Mouse (Mus musculus): ENCODE measurements at regions not wholly inside any gene's neighbourhood (a gene's known extent, or its start where the extent isn't known, plus 50 kb on each side); places are given as distances from the start of the nearest gene placed in this dataset.
A peak's percentile ranks its signal among the peaks of the same experiment; 100 is the strongest.

- DNase-seq = no peak
Measured at GRCm38 (mm10) chr13:85570886-85571527, 282.1 kb upstream of the Rasa1 start.

- DNase-seq = no peak
Measured at GRCm38 (mm10) chr13:85557821-85558220, 268.9 kb upstream of the Rasa1 start.

DNA sequence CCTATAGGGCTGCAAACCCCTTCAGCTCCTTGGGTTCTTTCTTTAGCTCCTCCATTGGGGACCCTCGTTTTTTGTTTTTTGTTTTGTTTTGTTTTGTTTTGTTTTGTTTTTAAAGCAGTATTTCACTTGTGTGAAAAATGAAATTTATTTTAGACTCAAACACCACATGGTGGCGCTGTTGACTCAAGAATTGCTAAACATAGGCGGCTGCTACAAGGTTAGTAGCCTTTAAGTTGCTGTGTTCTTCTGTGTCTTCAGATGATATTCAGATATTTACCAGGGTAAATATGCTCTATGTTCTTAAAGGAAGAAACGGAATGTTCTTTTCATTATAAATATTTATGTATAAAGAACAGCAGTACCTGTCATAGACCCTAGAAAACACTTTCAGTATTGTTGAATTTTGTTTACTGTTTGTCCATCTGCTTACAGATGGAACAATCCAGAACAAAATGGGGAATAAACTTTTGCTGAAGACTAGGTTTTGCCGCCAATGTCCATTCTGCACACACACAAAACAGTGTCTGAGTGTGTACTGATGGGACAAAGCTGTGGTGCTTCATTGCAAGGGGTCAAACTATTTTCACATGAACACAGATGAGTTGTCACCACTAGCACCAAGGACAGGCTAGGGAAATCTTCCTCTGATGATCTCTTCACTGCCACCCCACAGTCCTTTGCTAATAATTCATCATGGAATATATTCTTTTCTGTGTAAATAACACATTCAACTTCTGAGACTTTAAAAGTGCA lies 267.3 kb upstream of the Rasa1 start:
- DNase-seq = peak; percentile 60

DNA sequence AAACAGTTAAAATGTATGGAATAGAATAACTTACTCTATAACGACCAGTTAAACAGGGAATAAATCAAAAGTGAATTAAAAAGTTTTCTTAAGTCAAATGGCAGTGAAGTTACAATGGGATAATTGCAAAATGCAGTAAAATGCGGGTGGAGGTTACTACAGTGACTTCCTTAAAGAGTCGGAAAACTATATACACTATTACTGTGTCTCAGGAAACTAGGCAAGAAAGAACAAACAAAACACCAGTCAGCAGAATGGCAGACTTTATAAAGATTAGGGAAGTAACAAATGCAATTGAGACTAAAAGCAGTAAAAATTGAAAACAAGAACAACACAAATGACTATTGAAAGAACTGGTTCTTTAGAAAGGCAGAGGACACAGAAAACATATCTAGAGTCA lies 264.1 kb upstream of the Rasa1 start:
- DNase-seq = no peak

DNA sequence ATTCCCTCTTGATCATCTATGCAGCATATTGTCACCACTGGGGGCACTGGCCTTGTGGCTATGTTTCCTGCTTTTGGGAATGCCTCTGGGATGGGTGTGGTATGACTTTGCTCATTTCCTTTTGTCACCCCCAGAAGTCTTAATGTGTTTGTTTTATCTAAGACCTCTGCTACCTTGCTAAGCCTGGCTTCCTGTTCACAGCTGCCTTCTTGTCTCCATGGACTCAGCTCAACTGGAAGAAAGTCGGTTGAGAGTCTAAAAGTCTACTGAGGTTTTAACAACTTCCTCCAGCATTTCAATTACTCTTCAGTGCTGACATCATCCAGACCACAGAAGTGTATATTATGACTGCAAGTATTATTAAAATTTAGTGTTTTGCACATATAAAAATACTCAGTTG lies 220.7 kb upstream of the Rasa1 start:
- DNase-seq = no peak

DNA sequence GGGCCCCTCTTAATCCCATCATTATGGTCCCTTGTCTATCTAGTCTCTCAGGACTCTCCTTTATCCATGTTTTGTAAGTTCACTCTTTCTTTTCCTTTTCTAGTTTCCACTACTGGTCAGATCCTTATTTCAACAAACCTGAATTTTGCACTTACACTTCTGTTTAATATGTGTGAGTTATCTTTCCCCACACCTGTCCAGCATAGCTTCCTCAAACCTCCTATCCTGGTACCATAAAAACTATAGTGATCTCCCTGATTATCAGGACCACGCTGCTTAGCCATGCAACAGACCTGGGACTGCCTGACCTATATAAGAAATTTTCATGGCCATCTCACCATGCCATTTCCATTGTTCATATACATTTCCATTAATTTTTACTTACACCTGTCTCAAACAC lies 219.6 kb upstream of the Rasa1 start:
- no peak for DNase-seq

- peak; percentile 3 for DNase-seq
Measured at GRCm38 (mm10) chr13:85507374-85508101, 218.6 kb upstream of the Rasa1 start.

GRCm38 (mm10) chr13:85506875-85507274 lies 217.9 kb upstream of the Rasa1 start:
- DNase-seq = peak; percentile 12

DNA sequence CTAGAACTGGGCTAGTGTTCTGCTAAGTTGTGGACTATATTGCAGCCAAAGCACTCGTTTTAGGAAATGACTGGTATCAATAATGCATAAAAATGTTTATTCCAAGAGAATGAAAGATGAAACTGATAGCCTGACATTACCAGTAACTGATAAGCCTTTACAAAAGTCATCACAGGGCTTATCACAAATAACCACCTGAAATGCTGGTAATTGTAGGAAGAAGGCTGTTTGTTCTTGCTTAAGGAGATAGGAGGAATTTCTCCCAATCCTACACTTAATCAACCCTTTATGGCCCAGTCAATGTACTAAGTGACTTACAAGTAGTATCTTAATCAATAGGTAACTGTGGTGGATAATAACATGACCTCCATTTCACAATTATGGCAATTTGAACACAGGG lies 217.1 kb upstream of the Rasa1 start:
- no peak for DNase-seq

DNA sequence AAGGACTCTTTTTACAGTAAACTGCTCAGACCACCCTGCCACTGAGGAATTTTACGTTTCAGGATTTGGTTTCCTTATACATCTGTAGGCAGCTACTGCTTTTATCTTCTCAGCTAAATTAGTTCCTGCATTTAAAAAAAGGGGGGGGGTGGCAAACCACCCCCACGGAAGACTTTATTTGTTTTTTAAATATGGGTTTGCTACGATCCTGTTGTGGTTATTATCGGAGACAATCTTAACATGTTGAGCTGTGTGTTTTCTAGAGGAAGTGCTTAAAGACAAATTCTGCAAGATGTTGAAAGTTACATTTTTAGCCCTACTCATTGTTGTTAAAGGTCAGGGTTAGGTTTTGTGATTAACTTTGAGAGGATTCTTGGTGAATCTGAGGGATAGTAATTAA lies 216.1 kb upstream of the Rasa1 start:
- no peak for DNase-seq

- DNase-seq = no peak
Measured at GRCm38 (mm10) chr13:85504001-85504400, 215.1 kb upstream of the Rasa1 start.

- DNase-seq = no peak
Measured at GRCm38 (mm10) chr13:85498696-85499095, 209.8 kb upstream of the Rasa1 start.

DNA sequence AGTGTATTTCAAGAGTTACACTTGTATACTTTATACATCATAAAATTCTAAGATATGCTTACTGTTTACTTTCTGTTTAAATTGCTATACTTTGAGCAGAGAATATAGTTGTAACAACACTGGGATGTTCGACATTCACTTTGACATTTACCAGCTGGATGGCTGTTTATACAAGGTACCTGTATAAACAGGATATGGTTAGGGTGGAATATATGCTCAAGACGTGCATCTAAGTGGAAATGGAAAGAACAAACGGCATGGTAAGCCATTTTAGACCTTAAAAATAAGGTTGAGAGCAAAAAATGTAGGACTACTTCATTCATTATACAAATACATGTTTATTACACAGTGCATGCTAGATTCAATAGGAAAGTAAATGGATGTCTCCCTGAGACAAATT lies 195.9 kb upstream of the Rasa1 start:
- no peak for DNase-seq

DNA sequence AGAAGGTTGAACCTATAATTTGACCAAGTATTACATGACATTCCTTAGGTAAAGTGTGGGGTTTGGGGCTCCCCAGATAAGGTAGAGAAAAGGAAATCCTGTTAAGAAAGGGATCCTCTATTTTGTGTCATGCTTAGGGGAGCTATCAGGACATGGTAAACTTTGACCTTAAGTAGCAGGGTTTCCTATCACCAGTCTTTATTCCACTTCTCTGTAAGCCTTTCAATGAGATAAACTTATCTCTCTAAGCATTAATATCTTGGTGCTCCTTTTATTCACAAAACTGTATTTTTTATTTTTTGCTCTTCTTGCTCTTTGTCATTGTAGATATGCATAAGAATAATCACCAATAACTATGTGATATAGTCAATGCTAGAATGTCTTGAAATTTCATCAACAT lies 194.4 kb upstream of the Rasa1 start:
- no peak for DNase-seq

- DNase-seq = no peak
Measured at GRCm38 (mm10) chr13:85479405-85479804, 190.5 kb upstream of the Rasa1 start.

DNA sequence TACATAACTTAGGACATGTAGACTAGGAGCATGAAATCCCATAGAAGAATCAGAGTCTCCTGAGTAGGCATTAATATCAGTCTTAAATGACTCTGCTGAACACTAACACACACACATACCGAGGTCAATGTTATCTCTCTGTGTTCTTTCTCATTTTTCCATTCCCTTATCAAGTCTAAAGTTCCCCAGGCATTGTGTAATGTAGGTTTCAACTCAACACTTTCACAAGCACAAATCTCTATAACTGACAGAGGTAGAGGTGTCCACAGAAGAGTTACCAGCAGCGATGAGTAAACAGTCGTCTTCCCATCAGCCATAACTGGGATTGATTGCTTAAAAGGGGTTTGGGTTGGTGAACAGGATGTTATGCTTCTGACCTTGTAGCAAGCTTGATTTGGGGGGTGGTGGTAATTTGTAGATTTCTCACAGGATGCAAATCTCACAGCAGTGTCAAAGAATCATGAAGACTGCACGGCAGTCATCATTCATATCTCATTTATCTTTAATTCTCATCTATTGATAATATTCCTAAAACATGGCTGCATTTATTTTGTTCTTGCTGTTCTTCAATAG lies 187.4 kb upstream of the Rasa1 start:
- no peak for DNase-seq

DNA sequence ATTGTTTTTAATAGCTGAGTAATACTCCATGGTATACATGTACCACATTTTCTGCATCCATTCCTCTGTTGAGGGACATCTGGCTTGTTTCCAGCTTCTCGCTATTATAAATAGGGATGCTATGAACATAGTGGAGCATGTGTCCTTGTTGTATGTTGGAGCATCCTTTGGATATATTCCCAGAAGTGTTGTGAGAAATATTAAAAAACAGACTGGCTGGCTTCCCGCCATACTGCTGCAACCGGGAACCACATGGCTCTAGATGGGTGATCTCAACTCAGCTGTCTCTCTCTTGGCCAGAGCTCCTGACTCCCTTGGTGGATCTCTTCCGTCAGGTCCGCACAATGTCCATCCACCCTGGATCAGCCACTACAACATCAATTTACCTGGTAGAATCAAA lies 182.4 kb upstream of the Rasa1 start:
- no peak for DNase-seq

DNA sequence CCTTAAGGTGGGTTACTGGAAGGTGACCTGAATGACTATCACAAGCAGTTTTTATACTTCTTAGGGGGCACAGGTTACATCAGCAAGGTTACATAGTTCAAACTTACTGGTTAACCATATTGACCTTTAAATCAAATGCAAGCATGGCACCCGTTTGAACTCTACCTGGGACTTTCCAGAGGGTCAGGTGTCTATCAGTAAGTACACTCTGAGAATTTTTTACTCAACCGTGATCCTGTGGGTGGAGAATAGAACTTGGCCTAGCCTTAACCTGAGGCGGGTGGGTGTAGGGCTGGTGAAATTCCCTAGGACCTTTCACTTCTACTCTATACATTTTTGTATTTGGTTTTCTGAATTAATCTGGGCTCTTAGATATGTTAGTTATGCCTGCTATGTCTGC lies 170.5 kb upstream of the Rasa1 start:
- DNase-seq = no peak

- DNase-seq = no peak
Measured at GRCm38 (mm10) chr13:85458611-85459010, 169.7 kb upstream of the Rasa1 start.

GRCm38 (mm10) chr13:85439581-85439980 lies 150.7 kb upstream of the Rasa1 start:
- no peak for DNase-seq

DNA sequence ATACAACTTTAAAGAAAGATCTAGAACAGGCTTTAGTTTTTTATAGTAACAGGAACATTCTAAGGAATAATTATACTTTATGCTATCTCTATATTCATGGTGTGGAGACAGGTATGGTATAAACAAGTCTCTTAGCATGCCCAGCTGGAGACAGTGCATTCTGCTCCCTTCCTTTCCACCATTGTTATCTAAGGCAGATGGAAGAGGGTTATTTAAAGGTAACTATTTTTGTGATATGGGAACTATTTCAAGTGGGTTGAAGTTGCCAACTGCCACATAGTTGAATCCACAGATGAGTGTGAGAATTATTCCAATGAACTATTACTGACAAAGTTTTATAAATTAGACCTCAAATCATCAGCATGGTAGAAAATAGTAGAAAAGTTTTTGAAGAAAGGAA lies 148.9 kb upstream of the Rasa1 start:
- DNase-seq = no peak

- no peak for DNase-seq
Measured at GRCm38 (mm10) chr13:85437009-85437408, 148.1 kb upstream of the Rasa1 start.

DNA sequence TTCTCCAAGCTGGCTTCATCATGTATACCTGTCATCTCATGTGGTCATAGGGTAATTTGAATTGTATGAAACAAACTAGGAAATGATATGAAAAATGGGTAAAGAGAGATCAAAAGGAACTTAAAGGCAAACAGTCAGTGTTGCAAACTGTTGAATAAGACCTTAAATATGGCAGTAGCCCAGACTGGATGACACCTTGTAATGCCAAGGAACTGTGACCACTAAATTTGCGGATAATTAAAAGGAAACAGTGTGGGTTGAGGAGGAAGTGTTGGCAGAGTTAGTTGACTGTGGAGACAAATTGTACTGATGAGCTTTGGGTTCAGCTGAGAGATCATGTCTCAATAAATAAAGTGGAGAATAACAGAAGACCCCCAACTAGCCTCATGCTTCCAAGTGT lies 147.3 kb upstream of the Rasa1 start:
- DNase-seq = no peak

GRCm38 (mm10) chr13:85430821-85431220 lies 141.9 kb upstream of the Rasa1 start:
- DNase-seq = no peak
